Mouse (Mus musculus) frontal cortex, postnatal 36 days (tissue): ENCODE data around the gene Rcan2.
"Not testable (repeated sequence)": the region's sequence is repeated elsewhere in the genome, so short reads cannot be mapped to it uniquely, and the experiment has no call there.

Experiments used
- DNase-seq, 2 experiments: peaks; one replicate each; pipeline ENCODE4 v3.0.0; 2022; ENCODE audit warnings: low spot score in 2 of 2

Gene Rcan2

GRCm38 (mm10) chr17:43824781-43825410 is 23.7 kb downstream of the Rcan2 start:
- DNase-seq: no peak

DNA sequence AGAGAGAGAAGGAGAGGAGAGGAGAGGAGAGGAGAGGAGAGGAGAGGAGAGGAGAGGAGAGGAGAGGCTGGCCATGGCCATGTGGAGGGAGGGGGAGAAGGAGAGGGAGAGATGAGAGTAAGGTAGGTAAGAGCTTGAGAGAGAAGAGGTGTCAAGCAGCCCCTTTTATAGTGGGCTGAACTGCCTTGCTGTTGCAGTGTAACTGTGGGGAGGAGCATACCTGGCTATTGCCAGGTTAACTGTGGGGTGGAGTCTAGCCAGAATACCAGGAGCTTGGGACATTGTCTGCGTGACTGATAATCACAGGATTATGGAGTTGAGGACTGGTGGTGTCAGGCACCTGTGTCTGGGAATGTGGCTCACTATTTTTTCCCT is 24.2 kb downstream of the Rcan2 start:
- not testable (repeated sequence) for DNase-seq

DNA sequence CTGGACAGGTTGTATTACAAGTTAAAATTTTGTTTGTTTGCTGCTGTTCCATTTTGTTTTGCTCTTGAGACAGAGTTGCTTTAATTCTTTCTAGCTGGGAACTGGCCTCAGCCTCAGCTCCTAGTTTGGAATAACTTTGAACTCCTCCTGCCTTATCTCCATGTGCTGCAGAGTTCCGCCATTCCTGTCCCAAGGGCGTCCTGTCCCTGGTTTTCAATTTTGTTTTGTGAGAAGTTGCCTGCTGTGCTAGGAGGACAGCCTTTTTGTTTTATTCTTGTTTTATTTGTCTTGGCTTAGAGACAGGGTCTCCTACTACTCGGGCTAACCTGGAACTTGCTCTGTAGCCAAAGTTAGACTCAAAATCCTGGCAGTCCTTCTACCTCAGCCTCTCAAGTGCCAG is 26.1 kb downstream of the Rcan2 start:
- DNase-seq: no peak

GRCm38 (mm10) chr17:43832401-43833124 is 31.4 kb downstream of the Rcan2 start:
- no peak for DNase-seq

GRCm38 (mm10) chr17:43840208-43840607 is 39.1 kb downstream of the Rcan2 start:
- DNase-seq: no peak

- DNase-seq: no peak
Observed at GRCm38 (mm10) chr17:43846714-43847113, 45.6 kb downstream of the Rcan2 start.

DNA sequence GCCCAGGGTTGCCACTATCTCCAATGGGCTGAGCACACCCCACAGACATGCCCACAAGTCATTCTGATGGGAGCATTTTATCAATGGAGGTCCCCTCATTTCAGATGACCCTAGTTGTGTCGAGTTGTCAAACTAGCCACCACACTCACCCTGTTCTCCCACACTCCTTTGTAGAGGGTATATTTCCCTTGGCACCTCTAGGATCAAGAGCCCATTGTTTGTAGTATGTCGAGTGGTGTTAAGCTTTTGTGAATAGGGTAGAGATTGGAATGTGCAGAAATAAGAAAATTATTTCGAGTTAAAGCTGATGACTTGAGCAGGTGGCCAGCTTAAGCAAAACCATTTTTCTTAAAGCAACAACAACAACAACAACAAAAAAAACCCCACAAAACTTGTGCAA is 47.8 kb downstream of the Rcan2 start:
- DNase-seq: no peak

DNA sequence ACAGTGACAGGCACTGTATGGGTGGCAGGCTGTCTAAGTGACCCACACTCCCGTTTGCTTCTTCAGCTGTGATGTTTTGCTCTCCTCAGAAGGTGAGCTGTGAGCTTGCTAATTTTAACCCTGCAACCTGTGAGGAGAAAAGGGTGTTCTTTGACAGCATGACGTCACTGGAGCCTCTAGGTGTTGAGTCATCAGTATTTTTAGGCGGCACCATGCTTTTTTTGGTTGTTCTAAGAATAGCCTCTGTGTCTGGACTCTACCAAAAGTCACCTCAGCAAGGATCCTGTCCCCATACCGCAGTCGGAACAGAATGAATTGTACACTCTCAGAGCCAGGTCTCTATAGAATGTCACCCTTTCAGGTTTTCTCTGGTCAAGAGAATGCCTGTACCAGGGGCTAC is 54.0 kb downstream of the Rcan2 start:
- no peak for DNase-seq

- DNase-seq: no peak
Observed at GRCm38 (mm10) chr17:43856081-43856480, 54.9 kb downstream of the Rcan2 start.

DNA sequence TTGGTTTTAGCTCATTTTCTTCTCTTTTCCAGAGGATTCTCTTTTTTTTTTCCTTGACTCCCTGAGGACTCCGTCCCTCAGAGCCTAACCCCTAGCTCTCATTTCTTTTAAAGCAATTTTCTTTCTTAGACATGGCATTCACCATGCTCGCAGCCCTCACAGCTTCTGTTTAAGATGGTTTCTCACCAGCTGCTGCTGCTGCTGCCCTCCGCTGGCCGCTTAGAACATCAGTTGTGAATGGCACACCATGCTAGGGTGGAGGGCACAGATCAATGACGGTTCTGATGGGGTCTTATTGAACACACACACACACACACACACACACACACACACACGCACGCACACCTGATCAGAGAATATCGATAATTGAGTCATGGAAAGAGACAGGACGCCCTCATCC is 67.7 kb downstream of the Rcan2 start:
- DNase-seq: no peak

- DNase-seq: peak; percentile 76 to 80
Observed at GRCm38 (mm10) chr17:43869677-43870076, 68.5 kb downstream of the Rcan2 start.

GRCm38 (mm10) chr17:43874417-43874816 is 73.3 kb downstream of the Rcan2 start:
- no peak for DNase-seq

- DNase-seq: no peak
Observed at GRCm38 (mm10) chr17:43877425-43877824, 76.3 kb downstream of the Rcan2 start.

DNA sequence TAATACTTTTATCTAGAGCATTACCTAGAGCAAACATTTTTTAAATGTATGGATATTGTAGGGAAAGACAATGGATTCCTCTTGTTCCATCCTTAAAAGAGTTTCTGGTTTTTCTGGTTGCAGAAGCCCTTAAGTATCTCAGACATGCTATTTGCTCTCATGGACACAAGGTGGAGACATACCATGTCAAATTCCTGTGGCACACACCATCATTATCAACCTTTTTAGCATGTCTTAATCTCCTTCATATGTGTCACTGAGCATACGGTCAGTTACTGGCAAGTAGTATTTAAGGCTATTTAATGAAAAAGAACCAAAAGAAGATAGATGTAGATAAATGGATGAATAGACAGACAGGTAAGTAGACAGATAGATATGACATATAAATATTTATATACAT is 81.9 kb downstream of the Rcan2 start:
- DNase-seq: no peak

GRCm38 (mm10) chr17:43886262-43886661 is 85.1 kb downstream of the Rcan2 start:
- no peak for DNase-seq

GRCm38 (mm10) chr17:43887931-43888330 is 86.8 kb downstream of the Rcan2 start:
- no peak for DNase-seq

DNA sequence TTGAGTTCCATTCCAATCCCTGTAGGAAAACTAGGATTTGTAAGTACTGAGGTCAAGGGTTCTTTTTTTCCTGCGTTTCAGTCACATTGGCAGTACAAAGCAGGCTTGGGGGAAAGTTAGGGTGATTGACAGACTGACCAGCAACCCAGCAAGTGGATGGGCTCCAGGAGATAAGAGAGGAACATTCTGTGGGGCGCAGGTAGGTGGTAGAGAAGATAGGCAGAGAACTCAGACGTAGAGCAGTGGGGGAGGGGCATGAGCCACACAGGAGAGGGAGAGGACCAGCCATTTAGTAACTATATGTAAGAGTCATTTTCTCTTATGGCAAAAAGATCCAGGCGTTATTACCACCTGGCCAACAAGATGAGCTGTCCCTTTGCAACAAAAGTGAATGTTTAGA is 96.2 kb downstream of the Rcan2 start:
- no peak for DNase-seq

DNA sequence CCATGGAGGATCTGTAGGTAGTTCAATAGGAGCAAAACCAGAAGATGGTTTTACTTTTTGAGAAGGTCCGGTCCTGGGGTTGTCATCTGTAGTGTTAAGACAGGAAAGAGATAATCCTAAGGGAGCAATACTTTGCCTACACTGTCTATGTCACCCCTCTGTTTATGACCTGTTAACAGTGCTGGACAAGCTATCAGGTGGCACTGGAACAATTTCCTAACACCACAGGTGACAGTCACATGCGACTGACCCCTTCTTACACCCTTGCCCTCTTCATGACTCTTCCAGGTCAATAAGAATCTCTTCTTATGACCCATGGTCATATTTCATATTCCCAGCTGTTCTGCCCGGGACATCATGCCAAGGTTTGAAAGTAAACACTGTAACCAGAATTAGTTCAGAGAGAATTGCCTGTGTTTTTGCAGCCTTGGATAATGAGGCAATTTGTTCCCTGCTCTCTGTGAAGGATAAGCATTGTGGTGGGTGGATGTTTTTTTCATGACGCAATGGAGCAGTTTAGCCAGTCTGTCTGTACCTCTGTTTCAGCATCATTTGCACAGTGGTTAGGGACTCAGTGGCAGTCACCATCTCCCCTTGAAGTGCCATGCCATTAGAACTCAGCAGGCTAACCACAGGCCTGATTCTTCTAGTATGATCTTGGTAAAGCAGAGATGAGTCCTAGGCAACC is 98.4 kb downstream of the Rcan2 start:
- no peak for DNase-seq

DNA sequence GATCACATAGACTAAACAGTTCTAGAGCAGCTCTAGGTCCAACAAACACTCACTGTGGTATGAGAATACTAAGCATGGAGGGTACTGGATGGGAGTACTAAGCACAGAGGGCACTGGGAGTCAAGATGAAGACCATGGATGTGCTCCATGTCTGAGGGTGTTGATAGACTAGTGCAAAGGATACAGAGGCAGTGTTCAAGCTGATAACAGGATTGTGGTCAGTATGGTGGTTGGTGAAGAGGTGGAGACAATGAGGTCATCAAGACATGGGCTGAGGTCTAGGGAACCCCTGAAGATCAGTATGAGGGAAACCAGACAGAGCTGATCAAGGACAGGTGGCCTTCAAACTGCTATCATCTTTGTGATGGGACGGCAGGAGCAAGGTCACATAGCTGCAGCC is 99.0 kb downstream of the Rcan2 start:
- no peak for DNase-seq

DNA sequence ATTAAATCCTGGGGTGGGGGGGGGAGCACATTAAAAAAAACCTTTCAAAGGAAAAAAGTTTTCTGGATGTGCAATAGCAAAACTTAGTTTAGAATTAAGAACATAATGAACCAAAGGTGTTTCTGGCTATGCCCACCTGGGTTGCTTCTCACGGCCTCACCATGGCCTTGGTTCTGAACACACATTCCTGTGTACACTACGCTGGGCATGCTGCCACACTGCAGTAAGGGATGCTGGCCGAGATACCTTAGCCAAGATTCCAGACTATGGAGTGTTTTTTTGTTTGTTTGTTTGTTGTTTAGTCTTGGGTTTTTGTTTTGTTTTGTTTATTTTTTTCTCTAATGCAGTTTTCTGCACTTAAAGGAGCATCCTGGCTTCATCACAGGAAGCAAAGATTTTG is 100.3 kb downstream of the Rcan2 start:
- no peak for DNase-seq

DNA sequence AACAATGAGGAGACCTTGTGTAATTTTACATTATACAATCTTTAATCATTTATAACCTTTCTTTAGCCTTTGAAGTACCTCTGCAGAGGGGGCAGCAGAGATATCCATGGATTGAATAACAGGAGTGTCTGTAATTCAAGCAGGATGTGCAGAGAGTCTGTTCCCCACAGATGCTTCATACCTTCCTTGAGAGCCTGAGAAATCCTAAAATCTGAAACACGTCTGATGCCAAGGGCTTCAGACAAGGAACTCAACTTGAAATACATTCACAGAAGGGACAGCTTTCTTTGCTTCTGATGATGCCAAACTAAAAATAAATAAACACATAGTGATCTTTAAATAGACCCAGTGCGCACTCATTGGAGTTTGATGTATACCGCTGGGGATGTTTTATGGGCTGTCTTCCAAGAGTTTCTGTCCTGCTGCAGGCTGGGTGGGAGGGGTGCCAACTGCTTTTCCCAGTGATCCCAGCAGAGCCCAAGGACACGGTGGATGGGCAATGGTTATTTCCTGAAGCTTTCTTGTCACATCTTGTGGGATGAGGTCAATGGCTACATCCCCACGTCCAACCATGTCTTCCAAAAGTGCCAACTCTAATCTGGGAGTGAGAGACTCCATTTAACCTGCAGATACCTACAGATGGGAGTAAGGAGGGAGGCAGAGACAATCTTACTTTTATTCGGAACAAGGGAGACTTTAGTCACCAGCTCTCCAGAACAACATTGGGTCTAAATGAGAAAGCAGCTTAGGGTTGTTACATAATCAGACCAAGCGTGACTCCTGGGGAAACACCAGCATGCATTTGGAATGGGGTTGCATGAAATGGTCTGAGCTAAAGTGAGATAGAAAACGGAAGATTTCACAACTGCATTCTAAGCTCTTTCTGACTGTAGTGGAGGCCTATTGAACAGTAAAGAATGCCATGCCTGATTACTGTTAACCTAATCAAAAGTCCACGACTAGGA is 102.9 kb downstream of the Rcan2 start:
- DNase-seq: peak; percentile 22 to 23

GRCm38 (mm10) chr17:43904896-43905295 is 103.7 kb downstream of the Rcan2 start:
- DNase-seq: peak; percentile 36 to 48
